Mouse (Mus musculus) c-Kit-positive CD71-negative TER-119-negative erythroid progenitor cells, embryonic 14.5 days (primary cell): Measurements from ENCODE around the gene Cel.

Experiments
- DNase-seq: peaks from one replicate; pipeline ENCODE4 v3.0.0-alpha.2; 2013; ENCODE audit warnings: low read depth

The Cel gene

DNA sequence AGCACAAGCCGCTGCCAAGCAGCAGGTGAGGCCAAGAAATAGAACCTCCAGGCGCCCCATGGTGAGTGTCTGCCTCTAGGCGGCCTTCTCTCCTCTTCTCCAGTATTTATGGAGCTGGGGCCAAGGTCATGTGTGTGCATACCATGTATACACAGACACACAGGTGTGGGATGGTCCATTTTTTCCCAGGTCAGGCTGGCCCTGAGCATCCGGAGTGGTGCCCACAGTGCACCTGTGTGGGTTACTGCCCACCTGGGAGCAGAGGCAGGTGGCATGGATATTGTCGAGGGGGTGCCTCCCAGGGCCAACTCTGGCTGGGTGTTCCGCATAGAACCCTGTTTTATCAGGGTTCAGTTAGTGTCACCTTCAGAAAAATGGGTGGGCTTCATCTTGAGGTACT, at the start of gene Cel:
Gene Cel (minus strand): TSS at position 101 of the 400 bp plus-strand sequence.
- DNase-seq = no peak

- DNase-seq = no peak
These were observed 49.3 kb upstream of the Cel start for GRCm38 (mm10) chr2:28612436-28613063.

GRCm38 (mm10) chr2:28611407-28611787, 48.2 kb upstream of the Cel start:
- no peak for DNase-seq

GRCm38 (mm10) chr2:28610716-28611406, 47.7 kb upstream of the Cel start:
- DNase-seq = no peak

DNA sequence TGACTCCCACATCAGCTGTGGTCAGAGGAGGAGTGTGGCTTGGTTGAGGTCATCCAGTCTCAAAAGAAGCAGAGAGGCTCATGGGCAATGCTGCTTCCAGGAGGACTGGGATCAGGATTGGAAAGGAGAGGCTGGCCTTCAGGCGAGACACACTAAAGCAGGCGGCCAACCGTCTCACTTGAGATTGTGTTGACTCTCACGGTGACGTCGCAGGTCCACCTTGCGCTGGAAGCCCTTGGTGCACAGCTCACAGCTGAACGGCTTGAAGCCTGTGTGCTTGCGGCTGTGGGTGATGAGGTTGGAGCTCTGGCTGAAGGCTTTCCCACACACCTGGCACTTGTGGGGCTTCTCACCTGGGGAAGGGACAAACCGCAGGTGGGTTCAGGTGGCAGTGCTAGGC, 46.6 kb upstream of the Cel start:
- DNase-seq = no peak

DNA sequence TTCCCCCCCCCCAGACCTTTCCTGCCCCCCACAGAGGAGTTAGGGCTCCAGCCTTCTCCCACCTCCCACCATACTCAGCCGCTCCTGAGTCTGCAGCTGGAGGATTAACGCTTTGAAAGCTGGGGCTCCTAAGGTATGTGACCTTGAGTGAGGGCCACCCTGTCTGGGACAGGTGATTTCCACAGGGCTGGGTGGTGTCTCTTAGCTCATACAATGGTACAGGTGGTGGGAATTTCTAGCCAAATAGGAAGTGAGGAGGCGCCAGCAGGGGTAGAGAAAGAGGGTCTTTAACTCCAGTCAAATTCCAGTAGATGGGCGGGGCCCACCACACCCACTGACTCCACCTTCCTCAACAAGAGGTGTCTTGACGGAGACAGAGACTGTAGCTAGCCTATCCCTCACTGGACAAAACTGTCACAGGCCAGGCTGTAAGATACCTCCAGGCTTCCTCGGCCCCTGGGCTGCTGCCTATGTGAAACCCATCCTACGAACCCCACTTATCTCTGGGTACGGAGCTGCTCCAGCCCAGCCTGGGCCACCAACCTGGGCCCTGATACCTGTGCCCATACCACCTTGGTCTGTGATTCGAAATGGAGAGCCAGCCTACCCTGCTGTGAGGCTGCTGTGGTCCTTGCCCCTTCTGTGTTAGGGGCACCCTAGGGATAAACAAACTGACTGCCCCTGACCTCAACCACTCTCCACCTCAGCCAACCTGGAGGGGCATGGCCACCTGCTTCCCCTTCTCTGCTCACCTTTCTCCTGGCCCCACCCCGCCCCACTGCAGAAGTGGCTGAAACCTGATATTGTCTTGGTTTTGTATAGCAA, 44.4 kb upstream of the Cel start:
- no peak for DNase-seq

DNA sequence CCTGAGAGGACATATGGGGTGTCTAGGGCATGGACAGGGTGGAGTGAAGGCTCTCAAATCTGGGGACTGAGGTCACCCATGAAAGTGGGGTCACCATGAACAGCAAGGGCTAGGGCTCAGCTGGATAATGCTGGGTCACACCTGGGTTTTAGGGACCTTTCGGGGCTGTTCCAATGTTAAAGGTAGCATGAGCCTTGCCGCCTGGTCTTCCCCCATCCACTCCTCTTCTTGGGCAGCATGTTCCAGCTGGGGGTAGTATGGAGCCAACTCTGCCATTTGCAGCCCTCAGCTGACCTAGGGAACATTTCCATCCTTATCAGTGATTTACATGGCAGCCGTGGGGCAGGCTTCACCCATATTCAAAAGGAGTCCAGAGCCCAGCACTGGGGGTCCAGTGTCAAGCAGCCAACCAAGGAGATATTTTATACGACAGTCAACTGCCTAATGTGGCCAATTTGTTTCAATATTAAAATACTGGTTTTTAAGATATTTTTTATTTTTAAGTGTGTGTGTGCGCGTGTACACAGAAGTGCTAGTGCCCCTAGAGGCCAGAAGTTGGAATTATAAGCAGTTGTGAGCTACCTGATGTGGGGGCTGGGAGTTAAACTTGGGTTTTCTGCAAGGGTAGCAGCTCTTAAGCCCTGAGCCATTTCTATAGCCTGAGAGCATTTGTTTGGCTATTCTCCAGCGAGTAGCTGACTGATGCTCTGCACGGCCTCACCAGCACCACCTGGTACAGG, 43.6 kb upstream of the Cel start:
- DNase-seq = no peak

DNA sequence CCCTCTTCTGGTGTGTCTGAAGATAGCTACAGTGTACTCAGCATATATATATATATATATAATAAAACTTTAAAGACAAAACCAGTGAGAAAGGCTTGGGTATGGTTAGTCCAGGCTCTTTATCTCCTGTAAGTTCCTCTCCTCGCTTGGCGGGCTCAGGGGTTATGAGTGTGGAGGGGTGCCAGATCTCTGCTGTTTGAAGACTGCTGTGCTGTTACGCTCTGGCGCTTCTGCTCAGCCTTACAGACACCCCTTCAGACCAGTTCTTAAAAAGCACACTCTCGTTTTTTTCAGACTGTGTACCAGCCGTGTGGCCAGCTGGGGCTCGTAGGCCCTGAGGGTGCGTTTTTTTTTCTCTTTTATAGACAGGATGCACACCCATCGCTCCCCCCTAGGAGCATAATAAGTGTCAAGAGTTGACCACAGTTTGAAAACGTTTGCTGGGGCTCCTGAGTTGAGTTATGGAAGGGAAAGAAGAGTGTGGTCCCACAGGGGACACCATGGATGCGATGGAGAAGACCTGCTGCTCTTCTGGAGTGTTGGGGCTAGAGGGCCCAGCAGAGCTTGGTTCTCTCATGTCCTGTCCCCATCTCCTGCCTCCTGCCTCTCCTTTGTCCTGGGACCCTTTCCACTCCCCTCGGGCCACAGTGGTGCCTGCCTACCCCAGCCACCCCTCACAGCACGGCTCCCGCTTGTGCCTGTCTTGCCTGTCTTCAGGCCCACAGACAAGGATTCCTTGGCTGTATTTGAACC, 42.8 kb upstream of the Cel start:
- DNase-seq = no peak

DNA sequence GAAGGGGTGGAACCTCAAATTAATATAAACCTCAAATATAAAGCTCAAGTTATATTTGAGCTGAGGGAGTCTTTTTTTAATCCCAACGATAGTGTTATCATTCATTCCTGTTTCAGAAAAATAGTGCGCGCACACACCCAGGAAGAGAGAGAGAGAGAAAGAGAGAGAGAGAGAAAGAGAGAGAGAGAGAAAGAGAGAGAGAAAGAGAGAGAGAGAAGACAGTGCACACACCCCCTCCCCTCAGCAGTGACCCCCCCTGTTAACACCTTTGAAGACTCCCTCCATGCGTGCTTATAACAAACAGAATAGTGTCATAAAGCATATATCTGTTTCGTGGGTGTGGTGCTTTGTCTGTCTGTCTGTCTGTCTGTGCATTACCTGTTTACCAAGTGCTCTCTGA, 40.3 kb upstream of the Cel start:
- DNase-seq = no peak

GRCm38 (mm10) chr2:28601720-28602590, 38.8 kb upstream of the Cel start:
- no peak for DNase-seq

- DNase-seq = no peak
These were observed 36.3 kb upstream of the Cel start for GRCm38 (mm10) chr2:28599569-28599900.

DNA sequence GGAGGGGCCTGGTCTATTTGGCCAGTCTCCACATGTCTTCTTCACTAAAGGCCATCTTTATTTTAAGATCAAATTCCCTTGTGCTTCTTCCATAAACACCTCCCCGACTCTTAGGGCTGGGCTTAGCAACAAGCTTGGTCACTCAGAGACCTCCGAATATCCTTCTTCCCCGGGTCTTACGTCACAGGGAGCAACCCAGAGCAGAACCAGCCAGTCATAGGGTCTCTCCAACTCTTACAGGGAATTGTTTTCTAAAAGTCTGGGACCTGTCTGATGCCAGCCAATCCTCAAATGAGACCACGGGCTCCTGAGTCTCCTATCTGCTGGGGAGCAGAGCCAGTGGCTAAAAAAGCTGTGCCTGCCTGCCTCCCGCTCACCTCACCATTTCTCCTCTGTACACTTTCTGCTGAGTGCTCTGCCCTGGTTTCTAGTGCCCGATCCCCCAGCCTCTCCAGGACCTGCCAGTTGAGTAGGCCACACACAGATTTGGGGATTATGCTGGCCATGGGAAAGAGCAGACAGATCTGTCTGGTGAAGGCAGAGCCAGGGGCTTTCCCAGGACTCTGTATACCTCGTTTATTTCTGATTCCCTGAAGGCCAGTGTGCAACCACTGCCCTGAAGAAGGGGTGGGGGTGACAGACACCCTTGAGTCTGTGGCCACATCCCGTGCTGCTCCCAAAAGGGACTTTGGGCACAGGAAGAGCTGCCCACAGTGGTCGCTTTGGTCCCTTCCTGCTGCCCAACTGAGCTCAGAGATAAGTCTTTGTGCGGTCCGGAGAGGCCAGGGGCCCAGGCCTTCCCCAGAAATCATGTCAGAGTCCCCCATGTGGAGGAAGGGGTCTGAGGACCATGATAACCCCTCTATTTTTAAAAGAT, 35.7 kb upstream of the Cel start:
- DNase-seq = no peak

GRCm38 (mm10) chr2:28597733-28598547, 34.7 kb upstream of the Cel start:
- no peak for DNase-seq

- DNase-seq = no peak
These were observed 33.8 kb upstream of the Cel start for GRCm38 (mm10) chr2:28596998-28597397.

GRCm38 (mm10) chr2:28596021-28596420, 32.8 kb upstream of the Cel start:
- no peak for DNase-seq

- DNase-seq = no peak
These were observed 29.6 kb upstream of the Cel start for GRCm38 (mm10) chr2:28592809-28593208.

DNA sequence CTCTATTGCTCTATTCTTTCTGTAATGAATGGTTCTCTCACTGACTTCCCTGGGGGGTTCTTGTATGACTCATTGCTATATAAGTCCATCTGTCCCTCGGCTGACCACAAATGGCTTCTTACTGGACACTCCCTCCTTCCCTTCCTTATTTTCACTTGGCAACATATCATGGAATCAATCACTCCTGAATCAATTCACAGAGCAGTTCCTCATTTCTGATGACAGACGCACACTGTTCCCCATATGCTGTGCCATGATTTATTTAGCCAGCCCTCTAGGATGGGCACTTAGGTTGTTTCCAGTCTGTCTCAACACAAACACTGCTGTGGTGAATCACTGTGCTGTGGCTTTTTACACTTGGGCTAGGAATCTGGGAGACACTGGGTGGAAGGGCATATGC, 28.3 kb upstream of the Cel start:
- DNase-seq = no peak

GRCm38 (mm10) chr2:28588574-28588973, 25.4 kb upstream of the Cel start:
- no peak for DNase-seq

DNA sequence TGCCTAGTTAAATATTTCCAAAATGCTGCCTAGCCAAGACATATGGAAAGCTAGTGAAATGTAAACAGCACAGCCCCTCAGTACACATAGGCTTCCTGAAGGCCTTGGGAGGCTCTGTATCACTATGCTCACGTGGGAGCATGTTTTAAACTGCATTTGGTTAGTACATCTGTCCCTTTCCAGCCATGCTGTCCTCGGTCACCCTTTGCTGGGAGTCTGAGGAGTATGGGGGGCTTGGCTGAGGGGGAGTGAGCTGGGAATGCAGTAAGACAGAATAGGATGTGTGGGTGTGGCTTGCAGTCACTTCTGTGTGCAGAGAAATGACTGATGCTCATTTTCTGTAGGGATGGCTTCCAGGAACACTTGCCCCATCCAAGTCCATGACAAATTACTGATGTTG, 22.5 kb upstream of the Cel start:
- no peak for DNase-seq
